Mouse (Mus musculus): ENCODE measurements around the gene Tada2b.

Gene Tada2b

DNA sequence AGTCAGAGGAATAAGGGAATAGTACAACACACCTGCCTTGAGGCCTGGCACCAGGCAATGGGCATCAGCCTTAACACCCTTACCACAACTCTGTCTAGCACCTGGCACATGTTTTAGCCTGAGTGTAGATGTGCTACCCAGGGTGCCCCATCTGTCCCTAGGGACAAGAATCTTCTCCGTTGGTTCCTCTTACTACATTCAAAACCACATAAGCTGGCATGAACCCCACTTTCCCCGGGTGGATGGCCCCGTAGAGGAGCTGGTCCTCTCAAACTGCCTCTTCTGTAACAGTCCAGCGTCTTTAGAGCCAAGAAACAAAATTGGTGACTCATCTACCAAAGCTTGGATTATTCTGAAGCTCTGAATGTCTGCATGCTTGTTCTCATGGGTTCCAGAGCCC, 3.7 kb downstream of the Tada2b start:
- no peak for DNase-seq (ENCODE audit: low spot score)

DNA sequence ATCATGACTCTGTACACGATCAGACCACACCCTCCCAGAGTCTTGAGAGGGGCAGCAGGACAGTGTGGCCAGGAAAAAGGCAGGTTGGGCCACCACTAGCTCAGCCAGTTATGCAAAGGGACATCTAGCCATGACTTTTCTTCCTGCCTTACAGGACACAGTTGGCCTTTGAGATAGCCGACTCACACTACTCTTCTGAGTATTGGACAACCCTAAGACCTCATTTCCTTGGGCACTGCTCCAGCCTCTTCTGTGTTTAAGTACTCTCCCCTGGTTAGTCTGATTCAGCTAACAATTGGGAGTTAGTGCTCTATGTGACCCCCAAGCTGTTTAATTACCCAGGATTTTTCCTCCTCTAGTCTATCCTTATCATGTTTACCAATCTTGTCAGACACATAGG, 4.3 kb downstream of the Tada2b start:
- DNase-seq (ENCODE audit: low spot score) = peak; percentile 48

DNA sequence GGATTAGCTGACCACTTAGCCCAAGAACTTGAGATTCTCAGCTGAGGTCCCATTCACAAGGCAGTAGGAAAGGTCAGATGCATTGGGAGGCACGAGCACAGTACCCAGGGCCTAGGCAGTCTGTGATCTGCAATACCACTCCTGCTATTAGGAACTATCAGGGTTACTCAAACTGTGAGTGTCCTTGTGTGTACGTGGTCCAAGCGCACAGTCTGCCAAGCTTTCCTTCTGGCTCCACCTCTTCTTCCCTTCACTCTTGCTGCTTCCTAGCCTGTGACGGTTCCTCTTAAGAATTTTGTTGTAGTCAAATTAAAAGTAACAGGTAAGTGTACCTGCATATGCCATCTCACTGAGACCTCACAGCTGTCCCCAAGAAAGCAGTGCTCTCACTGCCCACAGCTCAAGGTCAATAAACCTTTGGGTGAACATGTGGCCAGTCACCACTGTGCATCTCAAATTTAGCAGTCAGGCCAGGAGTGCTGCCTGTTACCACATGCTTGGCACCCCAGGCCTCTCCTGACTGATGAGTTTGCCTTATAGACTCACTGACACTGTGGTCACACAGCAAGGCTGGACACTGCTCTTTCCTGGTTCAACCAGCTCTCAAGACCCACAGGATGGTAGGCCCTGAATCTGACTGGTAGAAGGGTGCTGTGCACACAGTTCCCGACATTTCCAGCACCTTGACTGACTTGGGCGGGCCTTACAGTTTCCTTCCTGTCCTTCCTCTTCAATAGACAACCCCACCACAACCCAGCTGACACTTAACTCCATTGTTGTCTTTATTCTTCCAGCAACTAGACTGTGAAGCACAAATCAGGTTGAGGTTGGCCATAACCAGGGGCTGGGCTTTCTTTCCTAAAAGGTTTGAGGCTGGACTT, 5.3 kb downstream of the Tada2b start:
- no peak for DNase-seq (ENCODE audit: low spot score)

GRCm38 (mm10) chr5:36477486-36477885, 6.6 kb downstream of the Tada2b start:
- DNase-seq (ENCODE audit: low spot score) = no peak

GRCm38 (mm10) chr5:36474283-36474682, 9.8 kb downstream of the Tada2b start:
- DNase-seq (ENCODE audit: low spot score) = peak; percentile 86

GRCm38 (mm10) chr5:36472876-36473655, 11.0 kb downstream of the Tada2b start:
- DNase-seq (ENCODE audit: low spot score) = peak; percentile 45

GRCm38 (mm10) chr5:36471206-36471605, 12.9 kb downstream of the Tada2b start:
- no peak for DNase-seq (ENCODE audit: low spot score)

- no peak for DNase-seq (ENCODE audit: low spot score)
Measured at GRCm38 (mm10) chr5:36465889-36466288, 18.2 kb downstream of the Tada2b start.

GRCm38 (mm10) chr5:36464709-36465661, 19.1 kb downstream of the Tada2b start, which contains the start of gene Grpel1:
TSS of gene Grpel1 (plus strand) at chr5:36464998.
- peak; percentile 100 for DNase-seq (ENCODE audit: low spot score)

DNA sequence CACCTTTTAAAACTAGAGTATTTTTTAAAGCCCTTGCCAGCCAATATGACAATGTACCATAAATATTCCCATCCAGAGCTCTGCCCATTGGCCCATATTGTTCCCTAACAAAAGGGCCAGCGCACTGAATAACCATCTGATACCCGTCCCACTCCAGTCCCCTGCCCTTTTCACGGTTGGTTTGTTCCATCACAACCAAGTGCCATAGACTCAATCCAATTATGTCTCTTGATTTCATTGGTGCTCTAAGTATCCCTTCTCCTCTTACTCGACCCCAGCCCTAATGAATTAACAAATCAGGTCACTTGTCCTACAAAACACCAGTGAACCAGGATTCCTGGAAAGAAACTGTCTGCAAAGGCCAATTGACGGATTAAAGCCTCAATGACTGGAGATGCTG, 20.7 kb downstream of the Tada2b start:
- no peak for DNase-seq (ENCODE audit: low spot score)

GRCm38 (mm10) chr5:36462810-36463209, 21.3 kb downstream of the Tada2b start:
- DNase-seq (ENCODE audit: low spot score) = peak; percentile 73

GRCm38 (mm10) chr5:36461231-36461630, 22.9 kb downstream of the Tada2b start:
- DNase-seq (ENCODE audit: low spot score) = no peak

GRCm38 (mm10) chr5:36460712-36461111, 23.4 kb downstream of the Tada2b start:
- DNase-seq (ENCODE audit: low spot score) = no peak

DNA sequence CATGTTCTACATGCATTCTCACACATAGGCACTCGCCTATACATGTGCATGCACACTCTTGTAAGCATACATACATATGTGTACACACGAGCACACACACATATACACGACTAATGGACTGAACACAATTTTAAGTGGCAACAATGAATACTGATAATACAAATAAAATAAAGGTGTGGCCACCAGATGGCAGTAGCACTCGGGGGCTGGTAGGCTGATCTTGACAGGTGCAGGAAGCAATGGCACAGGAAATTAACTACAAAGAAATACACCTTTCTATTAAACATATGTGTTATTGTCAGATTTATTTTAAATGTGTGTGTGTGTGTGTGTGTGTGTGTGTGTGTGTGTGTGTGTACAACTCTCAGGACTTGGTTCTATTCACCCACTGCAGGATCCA, 25.2 kb downstream of the Tada2b start:
- peak; percentile 49 for DNase-seq (ENCODE audit: low spot score)

GRCm38 (mm10) chr5:36457706-36458105, 26.4 kb downstream of the Tada2b start:
- DNase-seq (ENCODE audit: low spot score) = no peak

DNA sequence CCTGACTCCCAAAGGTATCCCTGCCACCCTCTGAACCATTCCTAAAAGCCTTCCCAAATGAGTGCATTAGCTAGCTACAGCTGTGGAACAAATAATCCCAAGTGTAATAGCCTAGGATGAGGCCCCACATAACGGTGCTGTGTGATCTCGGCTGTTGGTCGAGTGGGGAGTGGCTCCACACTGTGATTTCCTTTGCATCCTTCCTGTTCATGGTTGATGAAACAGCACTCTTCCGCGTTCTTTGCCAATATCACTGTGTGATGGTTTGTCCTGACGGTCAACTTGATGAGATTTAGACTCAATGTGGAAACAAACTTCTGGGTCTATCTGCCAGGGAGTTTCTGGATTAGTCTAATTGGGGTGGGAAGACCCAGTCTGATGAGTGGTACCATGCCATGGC, 31.3 kb downstream of the Tada2b start:
- no peak for DNase-seq (ENCODE audit: low spot score)

DNA sequence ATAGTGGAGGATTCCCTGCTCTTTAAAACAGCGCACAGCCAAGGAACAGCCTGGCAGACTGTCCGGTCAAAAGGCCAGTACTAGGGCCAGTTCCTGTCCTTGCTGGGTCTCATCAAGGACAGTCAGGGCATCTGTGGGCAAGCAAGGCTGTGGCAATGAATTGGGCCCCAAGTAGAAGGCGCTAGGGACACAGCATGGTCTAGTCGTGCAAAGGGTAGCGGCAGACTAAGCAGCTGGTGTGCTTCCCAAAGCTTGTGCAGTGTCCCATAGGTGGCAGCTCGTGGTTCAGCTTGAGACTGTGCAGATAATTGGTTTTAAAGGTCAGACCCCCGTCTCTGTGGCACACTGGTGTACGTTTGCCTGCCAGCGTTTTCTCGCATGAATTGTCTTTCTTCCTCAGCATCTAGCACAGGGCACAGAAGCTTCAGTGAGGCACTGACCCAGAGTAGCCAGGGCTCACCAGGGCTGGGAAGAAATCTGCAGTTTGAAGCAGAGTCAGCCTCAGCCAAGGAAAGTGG, 32.2 kb downstream of the Tada2b start:
- no peak for DNase-seq (ENCODE audit: low spot score)

- DNase-seq (ENCODE audit: low spot score) = no peak
Measured at GRCm38 (mm10) chr5:36451119-36451518, 33.0 kb downstream of the Tada2b start.

- DNase-seq (ENCODE audit: low spot score) = no peak
Measured at GRCm38 (mm10) chr5:36449710-36450358, 34.3 kb downstream of the Tada2b start.

- DNase-seq (ENCODE audit: low spot score) = no peak
Measured at GRCm38 (mm10) chr5:36447872-36448271, 36.2 kb downstream of the Tada2b start.

Measured in adipocyte (in vitro differentiated cells).